In the genomic region with DNA sequence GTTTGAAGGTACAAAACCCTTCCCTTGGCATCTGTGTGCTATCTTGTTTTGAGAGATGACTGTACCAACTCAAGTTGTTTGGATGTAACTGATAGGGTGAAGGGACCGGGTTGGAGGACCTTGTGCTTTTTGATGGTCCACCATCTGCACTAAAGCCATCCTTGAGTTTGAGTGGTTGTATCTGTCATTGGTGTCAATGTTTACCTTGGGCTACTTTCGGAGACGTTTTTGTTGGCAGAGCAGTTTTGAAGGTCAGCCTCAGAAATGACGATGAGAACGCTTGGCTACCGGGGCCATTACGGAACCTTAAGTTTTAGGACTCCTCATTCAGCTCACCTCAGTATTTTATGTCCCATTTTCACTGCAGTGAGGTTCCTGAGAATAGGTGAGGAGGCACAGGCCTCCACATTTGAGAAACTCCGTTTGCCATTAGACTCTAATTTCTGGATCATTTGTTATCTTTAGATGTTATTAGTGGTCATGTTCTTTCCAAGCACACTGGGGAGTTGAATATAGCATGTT, we compare ENCODE assay signal across 8 mouse cellular contexts. TPM values are rescaled to one million over a fixed set of nuclear protein-coding genes. Genes with fewer than 3 reads are reported as not detected.
A peak's percentile ranks its signal among the peaks of the same experiment; 100 is the strongest.
DNase-seq lines count a peak whose midpoint lies in the region; ATAC-seq and TF ChIP-seq lines count a peak whose summit lies in the region.

No protein-coding gene starts in this region.

- H3K36me3 ChIP-seq in lung, embryonic 14.5 days (ENCODE audit: insufficient read depth), result no peaks in the 10 kb centered on the region
- no peaks in the 10 kb centered on the region for H3K36me3 ChIP-seq in forebrain, embryonic 11.5 days (ENCODE audit: control insufficient read depth, insufficient read depth, low read length)
- H3K36me3 ChIP-seq in limb, embryonic 13.5 days, result no peaks in the 10 kb centered on the region
- H3K36me3 ChIP-seq in neural tube, embryonic 15.5 days, result no peaks in the 10 kb centered on the region

- peak overlapping the region; percentile 96 for H3K9ac ChIP-seq in lung, embryonic 14.5 days
- H3K9ac ChIP-seq in forebrain, embryonic 11.5 days (ENCODE audit: low read length), result peak overlapping the region; percentile 97
- H3K9ac ChIP-seq in limb, embryonic 13.5 days, result peak overlapping the region; percentile 89
- H3K9ac ChIP-seq in neural tube, embryonic 15.5 days (replicated peaks), result peak overlapping the region; percentile 89

- no peaks in the 10 kb centered on the region for H3K27me3 ChIP-seq in lung, embryonic 14.5 days (ENCODE audit: insufficient read depth, low read length)
- no peaks in the 10 kb centered on the region for H3K27me3 ChIP-seq in forebrain, embryonic 11.5 days (ENCODE audit: control insufficient read depth, insufficient read depth, low read length)
- H3K27me3 ChIP-seq in limb, embryonic 13.5 days, result no peaks in the 10 kb centered on the region
- H3K27me3 ChIP-seq in neural tube, embryonic 15.5 days (replicated peaks), result no peaks in the 10 kb centered on the region

- peak overlapping the region; percentile 90 for H3K4me2 ChIP-seq in lung, embryonic 14.5 days
- H3K4me2 ChIP-seq in forebrain, embryonic 11.5 days (ENCODE audit: low read depth, low read length, severe bottlenecking), result peak overlapping the region; percentile 83
- H3K4me2 ChIP-seq in limb, embryonic 13.5 days (replicated peaks), result peak overlapping the region; percentile 88
- H3K4me2 ChIP-seq in neural tube, embryonic 15.5 days, result peak overlapping the region; percentile 79

- 10% methylated on average over 8 of the region's 8 CpGs for WGBS in lung, embryonic 14.5 days
- WGBS in forebrain, embryonic 11.5 days, result 60% methylated on average over 8 of the region's 8 CpGs
- 43% methylated on average over 8 of the region's 8 CpGs for WGBS in limb, embryonic 13.5 days
- 32% methylated on average over 8 of the region's 8 CpGs for WGBS in neural tube, embryonic 15.5 days

- H3K4me1 ChIP-seq in lung, embryonic 14.5 days (ENCODE audit: insufficient read depth), result 0 out of 2 replicates have a peak, but pooled peaks cover 5% of the 10 kb centered on the region
- no peaks in the 10 kb centered on the region; the same call in 1 of the 2 replicates for H3K4me1 ChIP-seq in forebrain, embryonic 11.5 days (replicated peaks; ENCODE audit: control insufficient read depth, insufficient read depth, low read length)
- peaks cover 11% of the 10 kb centered on the region for H3K4me1 ChIP-seq in limb, embryonic 13.5 days
- peaks cover 15% of the 10 kb centered on the region for H3K4me1 ChIP-seq in neural tube, embryonic 15.5 days

- peak overlapping the region; percentile 69 for H3K4me3 ChIP-seq in lung, embryonic 14.5 days (ENCODE audit: low read depth, low read length)
- peak overlapping the region; percentile 72 for H3K4me3 ChIP-seq in forebrain, embryonic 11.5 days (ENCODE audit: low read depth, low read length)
- peak overlapping the region; percentile 72 for H3K4me3 ChIP-seq in limb, embryonic 13.5 days
- H3K4me3 ChIP-seq in neural tube, embryonic 15.5 days (replicated peaks), result peak overlapping the region; percentile 58

- peaks cover 6% of the 10 kb centered on the region; the same call in 1 of the 2 replicates for H3K9me3 ChIP-seq in lung, embryonic 14.5 days (ENCODE audit: low read depth, low read length)
- peaks cover 2% of the 10 kb centered on the region; the same call in 1 of the 2 replicates for H3K9me3 ChIP-seq in forebrain, embryonic 11.5 days (ENCODE audit: control insufficient read depth, low read length)
- H3K9me3 ChIP-seq in limb, embryonic 13.5 days, result peaks cover 13% of the 10 kb centered on the region; the same call in 1 of the 2 replicates
- no peaks in the 10 kb centered on the region for H3K9me3 ChIP-seq in neural tube, embryonic 15.5 days (replicated peaks)

- no peak for TF ChIP-seq CTCF in lung, embryonic 14.5 days (IDR thresholded peaks at IDR 0.05; ENCODE audit: low read depth)

- no peak for ATAC-seq in lung, embryonic 14.5 days (ENCODE audit: insufficient read depth)
- ATAC-seq in forebrain, embryonic 11.5 days (replicated peaks; ENCODE audit: low FRiP score), result no peak
- ATAC-seq in limb, embryonic 13.5 days (ENCODE audit: low FRiP score, low read depth), result no peak
- ATAC-seq in neural tube, embryonic 15.5 days (ENCODE audit: low FRiP score), result no peak
- no peak for ATAC-seq in monocyte, adult 5-6 weeks (replicated peaks; ENCODE audit: insufficient number of reproducible peaks, low FRiP score, low TSS enrichment, poor library complexity, severe bottlenecking)

- peak; percentile 41 for DNase-seq in lung, embryonic 14.5 days
- DNase-seq in lung, postnatal 36 days, result no peak
- peak; percentile 5 to 12 for DNase-seq in adrenal gland, postnatal 36 days
- no peak for DNase-seq in forebrain, embryonic 11.5 days (ENCODE audit: low spot score)
- no peak for DNase-seq in left cerebral cortex, adult 8-10 months (ENCODE audit: low spot score in 2 of 2)

- H3K27ac ChIP-seq in lung, embryonic 14.5 days (ENCODE audit: low read depth), result peak overlapping the region; percentile 98
- H3K27ac ChIP-seq in forebrain, embryonic 11.5 days (ENCODE audit: low read depth, low read length), result peak overlapping the region; percentile 97
- peak overlapping the region; percentile 98 for H3K27ac ChIP-seq in limb, embryonic 13.5 days
- H3K27ac ChIP-seq in neural tube, embryonic 15.5 days (replicated peaks), result peak overlapping the region; percentile 99

RNA-seq across cellular contexts. Expression of gene Zfp280d, which starts 1.4 kb away (rescaled TPM):
- 47.5 and 51.8 TPM in 2 replicates for polyA plus RNA-seq in lung, embryonic 14.5 days (2014; fragmentation: Nextera tagmentation; extraction: Ambion mirVana)
- total RNA-seq in adrenal gland, postnatal 36 days (2021), result 10 to 100 TPM; 24.9 to 32.0 TPM
- 54.2 and 66.3 TPM in 2 replicates for polyA plus RNA-seq in forebrain, embryonic 11.5 days (2014; fragmentation: Nextera tagmentation; extraction: Ambion mirVana)
- 47.7 and 52.3 TPM in 2 replicates for polyA plus RNA-seq in limb, embryonic 13.5 days (2015; fragmentation: Nextera tagmentation; extraction: Ambion mirVana)
- 34.0 and 34.5 TPM in 2 replicates for polyA plus RNA-seq in neural tube, embryonic 15.5 days (2015; fragmentation: Nextera tagmentation; extraction: Ambion mirVana)
- total RNA-seq in left cerebral cortex, adult 8-10 months (2022), result 10 to 100 TPM; 52.8 to 56.3 (median 54.7) TPM
- 35.3 to 65.8 TPM (median 39.4 TPM) in 3 replicates for total RNA-seq in monocyte, adult 5-6 weeks (2017)

Comparison
In these comparisons a context has a peak if more than half of its experiments do, and no peak if none do; other contexts are left out.
1. DNase-seq: peak in lung, embryonic 14.5 days (single experiment) and adrenal gland, postnatal 36 days (2 of 2); none in lung, postnatal 36 days (single experiment), forebrain, embryonic 11.5 days (single experiment) and left cerebral cortex, adult 8-10 months (0 of 2).
2. Peak in every context shown above with its lines, with median percentiles within 50 percentile points of each other: H3K27ac ChIP-seq, H3K4me2 ChIP-seq, H3K4me3 ChIP-seq and H3K9ac ChIP-seq.